Mouse (Mus musculus): ENCODE data around the gene Cad. TPM values are rescaled to one million over a fixed set of nuclear protein-coding genes. Genes with fewer than 3 reads are reported as not detected.
"Not testable (repeated sequence)": the region's sequence is repeated elsewhere in the genome, so short reads cannot be mapped to it uniquely, and the experiment has no call there.

Gene Cad
- polyA plus RNA-seq, 1 experiment from 2014 or later = 11.8 TPM

GRCm38 (mm10) chr5:31047074-31047473 is 7.5 kb upstream of the Cad start:
- no peak for ATAC-seq (replicated peaks; ENCODE audit: low FRiP score, low read depth)
- 62% methylated on average over 5 of the region's 5 CpGs for WGBS
- no peak overlapping the region for H3K4me3 ChIP-seq (replicated peaks; ENCODE audit: low read depth, low read length)
- H3K27ac ChIP-seq = no peak overlapping the region
- no peaks in the 10 kb centered on the region for H3K4me1 ChIP-seq (replicated peaks; ENCODE audit: insufficient read depth, low read length)
- no peaks in the 10 kb centered on the region for H3K9me3 ChIP-seq (replicated peaks; ENCODE audit: low read length)
- DNase-seq (ENCODE audit: low spot score) = no peak
- peak overlapping the region; percentile 75 for H3K4me2 ChIP-seq (ENCODE audit: low read length)
- H3K27me3 ChIP-seq (ENCODE audit: insufficient read depth, low read length) = no peaks in the 10 kb centered on the region
- no peak for TF ChIP-seq CTCF (IDR thresholded peaks at IDR 0.05; ENCODE audit: low read depth)
- H3K36me3 ChIP-seq (ENCODE audit: insufficient read depth, low read length) = peaks cover 7% of the 10 kb centered on the region; the same call in 1 of the 2 replicates
- H3K9ac ChIP-seq (ENCODE audit: low read depth, low read length) = no peak overlapping the region

GRCm38 (mm10) chr5:31047848-31048762 is 6.5 kb upstream of the Cad start, which contains the start of gene Atraid:
Atraid (plus strand) TSS chr5:31048312.
- Histone ChIP-seq H3K27ac (peak within 1 kb of the TSS; percentile 95), H3K9me3 (replicated peaks; ENCODE audit: low read length) (no peaks in the 10 kb centered on the region), H3K4me1 (replicated peaks; ENCODE audit: insufficient read depth, low read length) (no peaks in the 10 kb centered on the region), H3K4me3 (replicated peaks; ENCODE audit: low read depth, low read length) (peak within 1 kb of the TSS; percentile 58), H3K4me2 (ENCODE audit: low read length) (peak within 1 kb of the TSS; percentile 75), H3K36me3 (ENCODE audit: insufficient read depth, low read length) (peaks cover 1% of the 10 kb centered on the region; the same call in 1 of the 2 replicates), H3K27me3 (ENCODE audit: insufficient read depth, low read length) (no peaks in the 10 kb centered on the region), H3K9ac (ENCODE audit: low read depth, low read length) (peak within 1 kb of the TSS; percentile 77)
- WGBS = under 1% methylated on average over 73 of the region's 73 CpGs
- ATAC-seq (replicated peaks; ENCODE audit: low FRiP score, low read depth) (peak; percentile 97), DNase-seq (ENCODE audit: low spot score) (peak; percentile 98)
- TF ChIP-seq CTCF (IDR thresholded peaks at IDR 0.05; ENCODE audit: low read depth) = peak; percentile 25; the same call in 1 of the 2 replicates

GRCm38 (mm10) chr5:31048763-31049641 is 5.6 kb upstream of the Cad start, which contains the start of gene Slc5a6:
Slc5a6 (minus strand) TSS chr5:31048924.
- H3K36me3 ChIP-seq (ENCODE audit: insufficient read depth, low read length) = no peaks in the 10 kb centered on the region
- H3K4me3 ChIP-seq (replicated peaks; ENCODE audit: low read depth, low read length) = peak within 1 kb of the TSS; percentile 58
- H3K27me3 ChIP-seq (ENCODE audit: insufficient read depth, low read length) = no peaks in the 10 kb centered on the region
- H3K4me2 ChIP-seq (ENCODE audit: low read length) = peak within 1 kb of the TSS; percentile 75
- WGBS = under 1% methylated on average over 23 of the region's 23 CpGs
- DNase-seq (ENCODE audit: low spot score) = peak; percentile 87
- H3K9ac ChIP-seq (ENCODE audit: low read depth, low read length) = peak within 1 kb of the TSS; percentile 77
- peak; percentile 66 for TF ChIP-seq CTCF (IDR thresholded peaks at IDR 0.05; ENCODE audit: low read depth)
- peaks cover 2% of the 10 kb centered on the region; the same call in 1 of the 2 replicates for H3K4me1 ChIP-seq (replicated peaks; ENCODE audit: insufficient read depth, low read length)
- H3K27ac ChIP-seq = peak within 1 kb of the TSS; percentile 95
- ATAC-seq (replicated peaks; ENCODE audit: low FRiP score, low read depth) = peak; percentile 59
- H3K9me3 ChIP-seq (replicated peaks; ENCODE audit: low read length) = no peaks in the 10 kb centered on the region

GRCm38 (mm10) chr5:31050427-31050826 is 4.2 kb upstream of the Cad start:
- Histone ChIP-seq H3K4me3 (replicated peaks; ENCODE audit: low read depth, low read length) (no peak overlapping the region), H3K27ac (no peak overlapping the region), H3K4me1 (replicated peaks; ENCODE audit: insufficient read depth, low read length) (peaks cover 9% of the 10 kb centered on the region; the same call in 1 of the 2 replicates), H3K36me3 (ENCODE audit: insufficient read depth, low read length) (no peaks in the 10 kb centered on the region), H3K27me3 (ENCODE audit: insufficient read depth, low read length) (no peaks in the 10 kb centered on the region), H3K9ac (ENCODE audit: low read depth, low read length) (no peak overlapping the region), H3K9me3 (replicated peaks; ENCODE audit: low read length) (no peaks in the 10 kb centered on the region), H3K4me2 (ENCODE audit: low read length) (no peak overlapping the region)
- no peak for DNase-seq (ENCODE audit: low spot score)
- peak; percentile 25; the same call in 1 of the 2 replicates for TF ChIP-seq CTCF (IDR thresholded peaks at IDR 0.05; ENCODE audit: low read depth)
- ATAC-seq (replicated peaks; ENCODE audit: low FRiP score, low read depth) = no peak

GRCm38 (mm10) chr5:31053728-31054127 is 852 bp upstream of the Cad start:
- Histone ChIP-seq H3K4me3 (replicated peaks; ENCODE audit: low read depth, low read length) (0 out of 2 replicates have a peak overlapping the region, but pooled peaks have one; percentile 51), H3K4me2 (ENCODE audit: low read length) (peak overlapping the region; percentile 83), H3K27ac (0 out of 2 replicates have a peak overlapping the region, but pooled peaks have one; percentile 19)
- H3K4me1 ChIP-seq (replicated peaks; ENCODE audit: insufficient read depth, low read length); H3K36me3 ChIP-seq (ENCODE audit: insufficient read depth, low read length); H3K27me3 ChIP-seq (ENCODE audit: insufficient read depth, low read length); H3K9ac ChIP-seq (ENCODE audit: low read depth, low read length); DNase-seq (ENCODE audit: low spot score); ATAC-seq (replicated peaks; ENCODE audit: low FRiP score, low read depth); H3K9me3 ChIP-seq (replicated peaks; ENCODE audit: low read length): not testable (repeated sequence)
- WGBS = 63% methylated on average over 4 of the region's 4 CpGs

Measured in kidney, postnatal 0 days (tissue).